Comparison of ENCODE assay signal across 17 mouse cellular contexts in genomic region chr13:25362627-25362967, GRCm38 (mm10).
DNase-seq lines count a peak whose midpoint lies in the region; ATAC-seq and TF ChIP-seq lines count a peak whose summit lies in the region.
"Had no signal": no experiment of that assay in that cellular context is flagged by ENCODE, and none has a peak within 500 bp of the region (broad histone marks: within the 10 kb centered on the region; RNA-seq: fewer than 3 reads in every experiment).

No protein-coding gene starts in this region.

- no peak overlapping the region for H3K9ac ChIP-seq in forebrain, embryonic 12.5 days
- H3K9ac ChIP-seq in forebrain, embryonic 16.5 days (replicated peaks; ENCODE audit: low read depth, low read length), result no peak overlapping the region
- H3K9ac ChIP-seq in midbrain, embryonic 16.5 days (ENCODE audit: low read depth, low read length), result no peak overlapping the region
- H3K9ac ChIP-seq in kidney, embryonic 16.5 days (replicated peaks; ENCODE audit: low read length), result no peak overlapping the region
- H3K9ac ChIP-seq: embryonic facial prominence, embryonic 12.5 days had no signal

- no peak for TF ChIP-seq CTCF in layer of hippocampus, adult 2 months (conservative IDR thresholded peaks at IDR 0.05)

- H3K9me3 ChIP-seq in forebrain, embryonic 12.5 days, result no peaks in the 10 kb centered on the region
- no peaks in the 10 kb centered on the region for H3K9me3 ChIP-seq in forebrain, embryonic 10.5 days
- H3K9me3 ChIP-seq in forebrain, embryonic 16.5 days (ENCODE audit: control insufficient read depth, low read length), result no peaks in the 10 kb centered on the region
- no peaks in the 10 kb centered on the region for H3K9me3 ChIP-seq in midbrain, embryonic 16.5 days (replicated peaks; ENCODE audit: control insufficient read depth, low read length, poor library complexity, severe bottlenecking)
- no peaks in the 10 kb centered on the region for H3K9me3 ChIP-seq in kidney, embryonic 16.5 days (ENCODE audit: low read length)
- H3K9me3 ChIP-seq: embryonic facial prominence, embryonic 12.5 days had no signal

- no peak for DNase-seq in forebrain, embryonic 10.5 days (ENCODE audit: extremely low spot score, low spot score)
- DNase-seq in layer of hippocampus, adult 2 months (ENCODE audit: low spot score in 2 of 2), result no peak
- no peak for DNase-seq in layer of hippocampus, adult 11-12 months (ENCODE audit: low spot score)
- DNase-seq in lung, postnatal 36 days, result no peak
- DNase-seq: adrenal gland, postnatal 25 days; cerebellum, adult 8-10 months; gastrocnemius, postnatal 36 days; kidney, postnatal 36 days; spleen, adult 18-20 months had no signal

- no peaks in the 10 kb centered on the region for H3K27me3 ChIP-seq in forebrain, embryonic 12.5 days
- H3K27me3 ChIP-seq in forebrain, embryonic 10.5 days (ENCODE audit: poor library complexity, severe bottlenecking), result no peaks in the 10 kb centered on the region
- no peaks in the 10 kb centered on the region for H3K27me3 ChIP-seq in forebrain, embryonic 16.5 days (replicated peaks; ENCODE audit: control insufficient read depth, insufficient read depth, low read length)
- H3K27me3 ChIP-seq in midbrain, embryonic 16.5 days (ENCODE audit: control insufficient read depth, insufficient read depth, low read depth, low read length), result no peaks in the 10 kb centered on the region
- no peaks in the 10 kb centered on the region for H3K27me3 ChIP-seq in kidney, embryonic 16.5 days (ENCODE audit: insufficient read depth, low read length)
- H3K27me3 ChIP-seq: embryonic facial prominence, embryonic 12.5 days had no signal

- H3K4me3 ChIP-seq in forebrain, embryonic 12.5 days (replicated peaks), result no peak overlapping the region
- no peak overlapping the region for H3K4me3 ChIP-seq in forebrain, embryonic 10.5 days
- peak overlapping the region; percentile 17; the same call in 1 of the 2 replicates for H3K4me3 ChIP-seq in layer of hippocampus, adult 2 months
- H3K4me3 ChIP-seq in forebrain, embryonic 16.5 days (replicated peaks; ENCODE audit: low read length), result no peak overlapping the region
- no peak overlapping the region for H3K4me3 ChIP-seq in midbrain, embryonic 16.5 days (ENCODE audit: low read depth, low read length)
- no peak overlapping the region for H3K4me3 ChIP-seq in kidney, embryonic 16.5 days (ENCODE audit: low read length)
- H3K4me3 ChIP-seq: embryonic facial prominence, embryonic 12.5 days had no signal

- peaks cover 10% of the 10 kb centered on the region for H3K4me1 ChIP-seq in forebrain, embryonic 12.5 days
- peaks cover 11% of the 10 kb centered on the region for H3K4me1 ChIP-seq in forebrain, embryonic 10.5 days
- peaks cover 10% of the 10 kb centered on the region for H3K4me1 ChIP-seq in forebrain, embryonic 16.5 days (replicated peaks; ENCODE audit: control insufficient read depth, insufficient read depth, low read length)
- peaks cover 11% of the 10 kb centered on the region for H3K4me1 ChIP-seq in midbrain, embryonic 16.5 days (ENCODE audit: control insufficient read depth, insufficient read depth, low read length)
- no peaks in the 10 kb centered on the region for H3K4me1 ChIP-seq in kidney, embryonic 16.5 days (ENCODE audit: insufficient read depth, low read length)

- H3K4me2 ChIP-seq in forebrain, embryonic 12.5 days, result no peak overlapping the region
- peak overlapping the region; percentile 25; the same call in 1 of the 2 replicates for H3K4me2 ChIP-seq in forebrain, embryonic 16.5 days (ENCODE audit: low read length)
- H3K4me2 ChIP-seq in midbrain, embryonic 16.5 days (ENCODE audit: low read length), result peak overlapping the region; percentile 32; the same call in 1 of the 2 replicates
- no peak overlapping the region for H3K4me2 ChIP-seq in kidney, embryonic 16.5 days (replicated peaks; ENCODE audit: low read depth, low read length)
- H3K4me2 ChIP-seq: embryonic facial prominence, embryonic 12.5 days had no signal

- 0 out of 2 replicates have a peak overlapping the region, but pooled peaks have one; percentile 25 for H3K27ac ChIP-seq in forebrain, embryonic 12.5 days
- H3K27ac ChIP-seq in forebrain, embryonic 10.5 days, result no peak overlapping the region
- peak overlapping the region; percentile 84 for H3K27ac ChIP-seq in layer of hippocampus, adult 2 months
- H3K27ac ChIP-seq in forebrain, embryonic 16.5 days (ENCODE audit: low read length), result no peak overlapping the region
- peak overlapping the region; percentile 43 for H3K27ac ChIP-seq in midbrain, embryonic 16.5 days (ENCODE audit: low read length)
- H3K27ac ChIP-seq in kidney, embryonic 16.5 days (ENCODE audit: low read length), result no peak overlapping the region
- H3K27ac ChIP-seq: embryonic facial prominence, embryonic 12.5 days; macrophage had no signal

- WGBS in forebrain, embryonic 12.5 days, result 57% methylated on average over 4 of the region's 4 CpGs
- 73% methylated on average over 4 of the region's 4 CpGs for WGBS in forebrain, embryonic 10.5 days
- WGBS in forebrain, embryonic 16.5 days, result 37% methylated on average over 4 of the region's 4 CpGs
- 32% methylated on average over 4 of the region's 4 CpGs for WGBS in midbrain, embryonic 16.5 days
- WGBS in kidney, embryonic 16.5 days, result 78% methylated on average over 4 of the region's 4 CpGs

- no peaks in the 10 kb centered on the region for H3K36me3 ChIP-seq in forebrain, embryonic 12.5 days (replicated peaks)
- H3K36me3 ChIP-seq in forebrain, embryonic 10.5 days (replicated peaks), result no peaks in the 10 kb centered on the region
- H3K36me3 ChIP-seq in forebrain, embryonic 16.5 days (ENCODE audit: control insufficient read depth, insufficient read depth), result no peaks in the 10 kb centered on the region
- no peaks in the 10 kb centered on the region for H3K36me3 ChIP-seq in midbrain, embryonic 16.5 days (ENCODE audit: control insufficient read depth, insufficient read depth, low read length)
- no peaks in the 10 kb centered on the region for H3K36me3 ChIP-seq in kidney, embryonic 16.5 days (ENCODE audit: insufficient read depth, low read length)
- H3K36me3 ChIP-seq: embryonic facial prominence, embryonic 12.5 days had no signal

- no peak for ATAC-seq in forebrain, embryonic 12.5 days (ENCODE audit: low FRiP score)
- no peak for ATAC-seq in forebrain, embryonic 16.5 days
- ATAC-seq in midbrain, embryonic 16.5 days, result peak; percentile 81
- no peak for ATAC-seq in kidney, embryonic 16.5 days (ENCODE audit: low FRiP score, low TSS enrichment)
- ATAC-seq: CD4-positive, CD25-positive, alpha-beta regulatory T cell, adult 4 months; intestine, embryonic 16.5 days had no signal

Comparison
In these comparisons a context has a peak if more than half of its experiments do, and no peak if none do; other contexts are left out.
1. H3K27ac ChIP-seq: peak in forebrain, embryonic 12.5 days (single experiment), layer of hippocampus, adult 2 months (single experiment) and midbrain, embryonic 16.5 days (single experiment); none in forebrain, embryonic 10.5 days (single experiment), forebrain, embryonic 16.5 days (single experiment) and kidney, embryonic 16.5 days (single experiment).
2. H3K4me2 ChIP-seq: peak in forebrain, embryonic 16.5 days (single experiment) and midbrain, embryonic 16.5 days (single experiment); none in forebrain, embryonic 12.5 days (single experiment) and kidney, embryonic 16.5 days (single experiment).